21 mouse cellular contexts compared by ENCODE assay signal in genomic region chr15:25503104-25503503, GRCm38 (mm10).
A peak's percentile ranks its signal among the peaks of the same experiment; 100 is the strongest.
DNase-seq lines count a peak whose midpoint lies in the region; ATAC-seq and TF ChIP-seq lines count a peak whose summit lies in the region.
"Had no signal": no experiment of that assay in that cellular context is flagged by ENCODE, and none has a peak within 500 bp of the region (broad histone marks: within the 10 kb centered on the region; RNA-seq: fewer than 3 reads in every experiment).

No protein-coding gene starts in this region.

- no peaks in the 10 kb centered on the region for H3K36me3 ChIP-seq in kidney, adult 2 months (ENCODE audit: control insufficient read depth, insufficient read depth, low read length)
- H3K36me3 ChIP-seq in liver, postnatal 0 days (replicated peaks; ENCODE audit: insufficient read depth, low read length), result no peaks in the 10 kb centered on the region
- no peaks in the 10 kb centered on the region for H3K36me3 ChIP-seq in liver, embryonic 11.5 days (ENCODE audit: control insufficient read depth, insufficient read depth, low read length)
- H3K36me3 ChIP-seq in neural tube, embryonic 15.5 days, result no peaks in the 10 kb centered on the region
- H3K36me3 ChIP-seq: embryonic facial prominence, embryonic 13.5 days; hindbrain, embryonic 12.5 days; lung, embryonic 15.5 days had no signal

- peak; percentile 56 to 58 for DNase-seq in cerebellum, postnatal 14 days
- DNase-seq in cerebellum, adult 9-11 months, result no peak
- DNase-seq in kidney, adult 2 months, result no peak
- DNase-seq in kidney, postnatal 25 days, result no peak
- no peak for DNase-seq in liver, postnatal 0 days
- DNase-seq in liver, embryonic 11.5 days (ENCODE audit: low spot score), result no peak
- no peak for DNase-seq in neural tube, embryonic 10.5 days (ENCODE audit: extremely low spot score, low spot score)
- DNase-seq: adrenal gland, postnatal 14 days; cerebellum, adult 18-20 months; gastrocnemius, postnatal 25 days; heart, postnatal 14 days; right cerebral cortex, postnatal 4 days had no signal

- H3K4me2 ChIP-seq in liver, postnatal 0 days (ENCODE audit: low read depth, low read length), result no peak overlapping the region
- H3K4me2 ChIP-seq in liver, embryonic 11.5 days, result no peak overlapping the region
- H3K4me2 ChIP-seq in neural tube, embryonic 15.5 days, result no peak overlapping the region
- H3K4me2 ChIP-seq: embryonic facial prominence, embryonic 13.5 days; heart, embryonic 11.5 days; hindbrain, embryonic 12.5 days; lung, embryonic 15.5 days had no signal

- H3K4me3 ChIP-seq in kidney, adult 2 months (ENCODE audit: insufficient read depth, low read depth, low read length), result no peak overlapping the region
- no peak overlapping the region for H3K4me3 ChIP-seq in liver, postnatal 0 days (ENCODE audit: low read depth, low read length)
- no peak overlapping the region for H3K4me3 ChIP-seq in liver, embryonic 11.5 days (ENCODE audit: low read depth, low read length)
- H3K4me3 ChIP-seq in neural tube, embryonic 15.5 days (replicated peaks), result no peak overlapping the region
- H3K4me3 ChIP-seq: embryonic facial prominence, embryonic 13.5 days; hindbrain, embryonic 12.5 days; lung, embryonic 15.5 days; megakaryocyte, embryonic 14.5 days had no signal

- no peaks in the 10 kb centered on the region for H3K4me1 ChIP-seq in kidney, adult 2 months (ENCODE audit: control insufficient read depth, insufficient read depth, low read length)
- H3K4me1 ChIP-seq in liver, postnatal 0 days (ENCODE audit: insufficient read depth), result no peaks in the 10 kb centered on the region
- H3K4me1 ChIP-seq in liver, embryonic 11.5 days (replicated peaks; ENCODE audit: control insufficient read depth, insufficient read depth, low read length), result no peaks in the 10 kb centered on the region
- H3K4me1 ChIP-seq in neural tube, embryonic 15.5 days, result peaks cover 5% of the 10 kb centered on the region
- H3K4me1 ChIP-seq: embryonic facial prominence, embryonic 13.5 days; hindbrain, embryonic 12.5 days had no signal

- no peaks in the 10 kb centered on the region for H3K27me3 ChIP-seq in kidney, adult 2 months (replicated peaks; ENCODE audit: control insufficient read depth, insufficient read depth, low read length)
- H3K27me3 ChIP-seq in liver, postnatal 0 days (ENCODE audit: insufficient read depth, low read length), result no peaks in the 10 kb centered on the region
- H3K27me3 ChIP-seq in liver, embryonic 11.5 days (replicated peaks; ENCODE audit: control insufficient read depth, insufficient read depth, low read length), result no peaks in the 10 kb centered on the region
- H3K27me3 ChIP-seq in neural tube, embryonic 15.5 days (replicated peaks), result no peaks in the 10 kb centered on the region
- H3K27me3 ChIP-seq: embryonic facial prominence, embryonic 13.5 days; hindbrain, embryonic 12.5 days; lung, embryonic 15.5 days had no signal

- TF ChIP-seq EP300 in liver, postnatal 0 days (IDR thresholded peaks at IDR 0.05; ENCODE audit: low read depth), result no peak

- 53% methylated on average over 6 of the region's 6 CpGs for WGBS in kidney, adult 2 months
- 70% methylated on average over 6 of the region's 6 CpGs for WGBS in liver, postnatal 0 days (ENCODE audit: insufficient replicate concordance)
- 69% methylated on average over 6 of the region's 6 CpGs for WGBS in liver, embryonic 11.5 days
- 55% methylated on average over 6 of the region's 6 CpGs for WGBS in neural tube, embryonic 15.5 days

- no peak for ATAC-seq in liver, postnatal 0 days
- no peak for ATAC-seq in liver, embryonic 11.5 days (replicated peaks; ENCODE audit: low FRiP score)
- ATAC-seq in neural tube, embryonic 15.5 days (ENCODE audit: low FRiP score), result 0 out of 2 replicates have a peak, but pooled peaks have one; percentile 17
- ATAC-seq: activated CD4-positive, CD25-positive, alpha-beta regulatory T cell, adult 4 months; CD4-positive, CD25-positive, alpha-beta regulatory T cell, adult 4 months; forebrain, embryonic 14.5 days had no signal

- no peaks in the 10 kb centered on the region for H3K9me3 ChIP-seq in liver, postnatal 0 days (ENCODE audit: low read length)
- H3K9me3 ChIP-seq in liver, embryonic 11.5 days (ENCODE audit: control insufficient read depth, low read length), result no peaks in the 10 kb centered on the region
- no peaks in the 10 kb centered on the region for H3K9me3 ChIP-seq in neural tube, embryonic 15.5 days (replicated peaks)
- H3K9me3 ChIP-seq: embryonic facial prominence, embryonic 13.5 days; hindbrain, embryonic 12.5 days; lung, embryonic 15.5 days; megakaryocyte, embryonic 14.5 days had no signal

- H3K27ac ChIP-seq in kidney, adult 2 months (ENCODE audit: insufficient read depth, low read depth, low read length), result no peak overlapping the region
- no peak overlapping the region for H3K27ac ChIP-seq in liver, postnatal 0 days (ENCODE audit: low read depth)
- no peak overlapping the region for H3K27ac ChIP-seq in liver, embryonic 11.5 days (ENCODE audit: low read depth, low read length)
- H3K27ac ChIP-seq in neural tube, embryonic 15.5 days (replicated peaks), result no peak overlapping the region
- H3K27ac ChIP-seq: embryonic facial prominence, embryonic 13.5 days; hindbrain, embryonic 12.5 days; lung, embryonic 15.5 days had no signal

- 0 out of 2 replicates have a peak, but pooled peaks have one; percentile 21 for TF ChIP-seq CTCF in kidney, adult 2 months (conservative IDR thresholded peaks at IDR 0.05; ENCODE audit: insufficient read depth, insufficient read length, low read depth, low read length)
- peak; percentile 24; the same call in 1 of the 2 replicates for TF ChIP-seq CTCF in liver, postnatal 0 days (IDR thresholded peaks at IDR 0.05; ENCODE audit: low read depth)

- no peak for TF ChIP-seq POLR2A in kidney, adult 2 months (IDR thresholded peaks at IDR 0.05; ENCODE audit: low read depth, low read length)

- no peak overlapping the region for H3K9ac ChIP-seq in liver, postnatal 0 days (replicated peaks)
- H3K9ac ChIP-seq in liver, embryonic 11.5 days (ENCODE audit: low read depth, low read length), result no peak overlapping the region
- no peak overlapping the region for H3K9ac ChIP-seq in neural tube, embryonic 15.5 days (replicated peaks)
- H3K9ac ChIP-seq: embryonic facial prominence, embryonic 13.5 days; hindbrain, embryonic 12.5 days; lung, embryonic 15.5 days had no signal

Comparison
In these comparisons a context has a peak if more than half of its experiments do, and no peak if none do; other contexts are left out.
1. DNase-seq: peak in cerebellum, postnatal 14 days (2 of 2); none in cerebellum, adult 9-11 months (single experiment), kidney, adult 2 months (single experiment), kidney, postnatal 25 days (0 of 2), liver, postnatal 0 days (single experiment), liver, embryonic 11.5 days (single experiment) and neural tube, embryonic 10.5 days (single experiment).